Mouse (Mus musculus): ENCODE measurements around the gene Tescl. TPM values are rescaled to one million over a fixed set of nuclear protein-coding genes. Genes with fewer than 3 reads are reported as not detected.
A peak's percentile ranks its signal among the peaks of the same experiment; 100 is the strongest.

Gene Tescl
- total RNA-seq, 2 experiments from 2014 or later = 0.73 to 1.3 TPM

DNA sequence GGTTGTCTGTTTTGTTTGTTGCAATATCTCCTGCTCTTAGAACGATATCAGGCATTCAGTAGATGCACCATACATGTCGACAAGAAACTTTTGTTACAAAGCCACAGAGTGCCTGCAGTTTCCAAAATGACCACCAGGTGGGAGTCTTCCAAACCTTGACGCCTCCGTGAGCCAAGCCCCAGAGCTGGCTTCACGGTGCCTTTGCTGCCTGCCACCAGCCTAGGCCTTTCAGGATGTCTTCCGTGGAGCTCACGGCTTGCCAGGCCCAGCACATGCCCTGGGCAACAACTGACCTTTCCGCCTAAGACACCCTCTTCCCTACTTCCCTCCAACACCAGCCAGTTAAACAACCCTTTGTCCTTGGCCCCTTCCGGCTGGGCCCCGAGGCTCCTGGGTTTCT, 31.1 kb upstream of the Tescl start:
- DNase-seq (ENCODE audit: low spot score in 2 of 2) = peak; percentile 79 to 85

DNA sequence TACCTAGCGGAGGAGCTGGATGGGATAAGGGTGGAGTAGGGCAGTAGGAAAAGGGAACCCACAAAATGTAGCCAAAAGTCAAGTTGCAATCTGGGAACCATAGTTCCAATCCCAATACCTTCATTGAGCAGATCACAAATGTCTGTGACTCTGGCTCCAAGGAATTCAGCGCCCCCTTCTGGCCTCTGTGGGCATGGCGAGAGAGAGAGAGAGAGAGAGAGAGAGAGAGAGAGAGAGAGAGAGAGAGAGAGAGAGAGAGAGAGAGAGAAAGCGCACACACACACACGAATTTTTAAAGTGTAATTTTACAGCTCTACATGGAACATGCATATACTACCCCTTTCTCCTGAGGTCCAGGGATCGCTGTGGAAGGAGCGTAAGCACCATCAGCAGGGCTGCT, 29.5 kb upstream of the Tescl start:
- DNase-seq (ENCODE audit: low spot score in 2 of 2) = peak in 1 of 2 experiments; percentile 34

DNA sequence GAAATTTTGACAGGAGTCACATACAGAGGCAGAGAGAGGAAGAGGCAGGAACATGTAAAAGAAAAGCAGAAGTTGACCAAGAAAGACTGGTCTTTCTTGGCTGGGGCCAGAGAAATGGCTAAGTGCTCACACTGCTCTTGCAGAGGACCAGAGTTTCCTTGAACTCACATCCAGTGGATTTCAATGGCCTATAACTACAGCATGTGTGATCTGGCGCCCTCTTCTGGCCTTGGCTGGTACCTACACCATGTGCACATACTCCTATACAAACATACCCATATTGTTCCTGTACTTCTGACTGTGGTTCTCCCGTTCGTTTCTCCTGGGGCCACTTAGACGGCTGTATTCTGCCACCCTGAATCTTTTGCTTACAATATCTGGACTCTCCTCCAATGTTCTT, 27.3 kb upstream of the Tescl start:
- no peak for DNase-seq (ENCODE audit: low spot score in 2 of 2)

GRCm38 (mm10) chr7:24359269-24359668, 25.5 kb upstream of the Tescl start:
- no peak for DNase-seq (ENCODE audit: low spot score in 2 of 2)

GRCm38 (mm10) chr7:24357899-24358298, 24.2 kb upstream of the Tescl start:
- no peak for DNase-seq (ENCODE audit: low spot score in 2 of 2)

DNA sequence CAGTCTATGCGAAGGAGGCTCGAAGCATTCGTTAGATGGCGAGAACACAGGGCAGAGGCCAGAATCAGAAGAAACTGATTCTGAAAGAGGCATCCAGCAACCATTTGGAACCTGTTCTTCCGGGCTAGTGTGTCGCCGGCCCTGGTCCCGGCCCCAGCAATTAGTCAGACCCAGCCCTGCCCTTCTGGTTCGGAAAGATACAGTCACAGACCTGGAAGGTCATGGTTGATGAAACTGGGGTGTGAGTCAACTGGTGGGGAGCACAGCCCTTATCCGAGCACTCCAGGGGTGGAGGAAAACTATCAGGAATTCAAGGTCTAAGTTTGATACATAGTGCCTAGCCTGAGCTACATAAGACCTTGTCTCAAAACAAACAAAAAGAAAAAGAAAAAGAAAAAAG, 22.3 kb upstream of the Tescl start:
- DNase-seq (ENCODE audit: low spot score in 2 of 2) = peak in 1 of 2 experiments; percentile 38

GRCm38 (mm10) chr7:24355646-24356045, 21.9 kb upstream of the Tescl start:
- no peak for DNase-seq (ENCODE audit: low spot score in 2 of 2)

GRCm38 (mm10) chr7:24348896-24349295, 15.2 kb upstream of the Tescl start, which contains the start of gene Lypd5:
TSS of gene Lypd5 (plus strand) at chr7:24349196.
- DNase-seq (ENCODE audit: low spot score in 2 of 2) = no peak

- no peak for DNase-seq (ENCODE audit: low spot score in 2 of 2)
Observed at GRCm38 (mm10) chr7:24346444-24346843, 12.7 kb upstream of the Tescl start.

DNA sequence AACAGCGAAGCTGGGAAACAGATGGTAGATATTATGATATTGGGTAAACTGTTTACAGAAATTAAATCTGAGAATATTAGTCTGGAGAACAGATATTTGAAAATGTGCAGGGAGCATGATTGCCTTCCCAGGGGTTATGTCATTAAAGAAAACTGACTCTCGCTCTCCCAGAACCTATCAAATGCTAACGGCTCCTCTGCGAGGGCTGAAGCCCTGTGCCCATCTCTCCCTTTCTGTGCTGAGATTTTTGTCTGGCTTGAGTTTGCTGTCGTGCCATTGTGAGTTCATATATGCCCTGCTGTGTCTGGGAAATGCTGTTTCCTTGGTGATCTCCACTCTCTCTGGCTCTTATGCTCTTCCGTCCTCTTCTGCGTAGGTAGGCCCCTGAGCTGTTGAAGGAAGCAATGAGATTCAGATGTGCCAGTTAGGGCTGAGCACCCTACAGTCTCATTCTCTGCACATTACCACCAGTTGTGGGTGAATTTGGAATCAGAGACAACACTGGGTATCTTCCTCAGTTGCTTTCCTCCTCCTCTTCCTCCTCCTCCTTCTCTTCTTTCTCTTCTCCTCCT, 10.1 kb upstream of the Tescl start:
- DNase-seq (ENCODE audit: low spot score in 2 of 2) = no peak

- DNase-seq (ENCODE audit: low spot score in 2 of 2) = no peak
Observed at GRCm38 (mm10) chr7:24338241-24338640, 4.5 kb upstream of the Tescl start.

GRCm38 (mm10) chr7:24335699-24336309, 2.1 kb upstream of the Tescl start:
- peak; percentile 56 to 76 for DNase-seq (ENCODE audit: low spot score in 2 of 2)

GRCm38 (mm10) chr7:24327281-24327975, 6.3 kb downstream of the Tescl start:
- DNase-seq (ENCODE audit: low spot score in 2 of 2) = no peak

DNA sequence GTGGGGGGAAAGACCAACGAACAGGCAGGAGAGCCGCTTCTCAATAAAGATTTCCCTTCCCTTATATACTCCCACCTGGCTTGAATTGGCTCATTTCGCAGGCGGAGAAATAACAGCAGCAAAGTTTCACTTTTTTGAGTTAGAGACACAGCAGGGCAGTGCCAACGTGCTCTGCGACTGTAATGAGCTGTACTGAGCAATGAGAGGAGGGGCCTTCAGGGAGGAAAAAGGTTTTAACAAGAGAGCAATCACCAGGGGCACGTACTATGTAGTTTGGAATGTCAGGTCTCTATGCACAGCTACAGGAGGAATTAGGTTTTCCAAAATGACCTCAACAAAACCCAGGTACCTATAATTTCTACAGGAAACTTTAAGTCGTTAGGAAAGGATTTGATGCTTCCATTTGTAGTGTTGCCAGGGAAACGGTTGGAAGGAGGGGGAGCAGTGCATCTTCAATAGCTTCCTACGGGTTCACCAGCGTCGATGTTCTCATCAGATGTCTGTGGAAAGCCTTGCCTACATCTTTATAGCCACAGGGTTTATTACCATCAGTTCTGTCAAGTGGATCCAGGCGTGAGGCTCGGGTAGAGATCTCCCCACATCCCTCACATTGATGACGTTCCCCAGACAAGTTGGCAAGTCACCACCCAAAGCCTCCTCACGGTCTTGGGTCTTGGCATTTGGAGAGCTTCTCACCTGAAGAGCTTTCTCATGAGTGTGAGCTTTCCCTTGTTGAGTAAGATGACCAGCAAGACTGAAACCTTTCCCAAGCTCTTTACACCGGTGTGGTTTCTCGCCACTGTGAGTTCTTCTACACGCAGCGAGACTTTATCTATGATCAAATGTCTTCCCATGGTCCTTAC, 7.2 kb downstream of the Tescl start:
- DNase-seq (ENCODE audit: low spot score in 2 of 2) = no peak

DNA sequence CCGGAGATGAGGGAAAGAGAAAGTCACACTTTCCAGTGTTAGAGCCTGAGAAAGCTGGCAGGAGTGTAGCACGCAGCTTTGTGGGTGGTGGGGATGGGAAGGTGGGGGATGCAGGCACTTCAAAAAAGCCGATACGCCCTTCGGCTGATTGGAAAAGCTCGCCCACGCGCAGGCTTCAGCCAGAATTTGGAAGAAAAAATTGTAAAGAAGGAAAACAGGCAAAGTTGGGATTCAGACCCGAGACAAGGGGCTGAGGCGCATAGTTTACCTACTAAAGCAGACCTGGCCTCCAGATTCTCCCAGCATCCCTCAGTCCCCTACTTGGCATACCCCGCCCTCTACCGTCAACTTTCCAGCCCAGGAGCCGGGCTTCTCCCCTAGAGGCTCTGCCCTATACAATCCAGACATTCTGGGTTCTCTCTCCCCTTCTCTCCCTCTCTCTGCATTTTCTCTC, 8.0 kb downstream of the Tescl start:
- DNase-seq (ENCODE audit: low spot score in 2 of 2) = no peak

DNA sequence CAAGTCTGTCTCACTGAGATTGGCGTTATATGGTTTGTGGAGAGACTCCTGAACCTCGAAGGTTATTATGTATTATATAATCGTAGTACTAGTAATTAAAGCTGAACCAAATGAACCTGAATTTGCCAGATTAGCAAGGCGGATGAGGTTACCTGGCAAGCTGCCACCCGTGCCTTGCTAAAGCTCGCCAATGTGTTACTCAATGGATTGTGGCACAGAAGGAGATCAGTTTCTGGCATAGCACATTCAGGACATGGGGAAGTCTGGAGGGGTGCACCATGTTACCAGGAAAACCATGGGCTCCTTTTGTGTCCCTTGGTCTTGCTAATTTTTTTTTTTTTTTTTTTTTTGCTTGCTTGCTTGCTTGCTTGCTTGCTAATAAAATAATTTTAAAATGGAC, 8.5 kb downstream of the Tescl start:
- DNase-seq (ENCODE audit: low spot score in 2 of 2) = peak in 1 of 2 experiments; percentile 26

DNA sequence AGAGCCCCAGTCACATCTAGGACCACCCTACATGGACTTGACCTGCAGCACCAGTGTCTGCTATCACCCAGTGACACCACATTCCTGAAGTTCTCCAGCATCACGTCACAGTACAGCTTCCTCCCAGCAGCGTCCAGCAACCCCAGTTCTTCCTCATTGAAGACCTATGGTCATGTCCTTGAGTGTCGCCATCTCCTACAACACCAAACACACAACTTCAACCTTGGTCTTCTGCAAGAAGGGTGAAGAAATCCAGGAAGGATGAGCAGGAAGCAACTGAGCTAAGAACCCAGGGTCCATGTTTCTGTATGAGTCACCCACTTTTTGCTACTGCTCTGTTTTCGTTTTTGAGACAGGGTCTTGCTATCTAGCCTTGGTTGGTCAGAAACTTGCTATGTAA, 11.1 kb downstream of the Tescl start:
- no peak for DNase-seq (ENCODE audit: low spot score in 2 of 2)

DNA sequence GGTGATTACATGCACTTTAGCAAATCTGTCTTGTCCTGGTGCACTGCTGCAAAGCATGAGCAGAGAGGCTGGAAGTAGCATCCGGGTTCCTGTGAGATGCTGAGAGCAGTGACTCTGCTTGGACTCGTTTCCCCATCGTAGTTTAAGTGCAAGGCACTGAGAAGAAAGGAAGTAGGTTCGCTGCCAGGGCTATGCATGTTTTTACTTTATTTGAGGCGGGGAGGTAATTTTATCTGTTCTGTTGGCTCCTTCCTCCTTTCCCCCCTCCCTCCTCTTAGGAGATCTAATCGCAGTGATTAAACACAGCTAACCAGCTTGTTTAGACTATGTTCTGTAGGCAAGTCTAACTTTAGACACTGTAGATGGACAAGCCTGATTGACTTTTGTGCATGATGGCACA, 14.8 kb downstream of the Tescl start:
- no peak for DNase-seq (ENCODE audit: low spot score in 2 of 2)

- peak; percentile 88 to 90 for DNase-seq (ENCODE audit: low spot score in 2 of 2)
Observed at GRCm38 (mm10) chr7:24316567-24317092, 17.1 kb downstream of the Tescl start, which contains the start of gene Zfp94. TSS of gene Zfp94 (minus strand) at chr7:24316666.

DNA sequence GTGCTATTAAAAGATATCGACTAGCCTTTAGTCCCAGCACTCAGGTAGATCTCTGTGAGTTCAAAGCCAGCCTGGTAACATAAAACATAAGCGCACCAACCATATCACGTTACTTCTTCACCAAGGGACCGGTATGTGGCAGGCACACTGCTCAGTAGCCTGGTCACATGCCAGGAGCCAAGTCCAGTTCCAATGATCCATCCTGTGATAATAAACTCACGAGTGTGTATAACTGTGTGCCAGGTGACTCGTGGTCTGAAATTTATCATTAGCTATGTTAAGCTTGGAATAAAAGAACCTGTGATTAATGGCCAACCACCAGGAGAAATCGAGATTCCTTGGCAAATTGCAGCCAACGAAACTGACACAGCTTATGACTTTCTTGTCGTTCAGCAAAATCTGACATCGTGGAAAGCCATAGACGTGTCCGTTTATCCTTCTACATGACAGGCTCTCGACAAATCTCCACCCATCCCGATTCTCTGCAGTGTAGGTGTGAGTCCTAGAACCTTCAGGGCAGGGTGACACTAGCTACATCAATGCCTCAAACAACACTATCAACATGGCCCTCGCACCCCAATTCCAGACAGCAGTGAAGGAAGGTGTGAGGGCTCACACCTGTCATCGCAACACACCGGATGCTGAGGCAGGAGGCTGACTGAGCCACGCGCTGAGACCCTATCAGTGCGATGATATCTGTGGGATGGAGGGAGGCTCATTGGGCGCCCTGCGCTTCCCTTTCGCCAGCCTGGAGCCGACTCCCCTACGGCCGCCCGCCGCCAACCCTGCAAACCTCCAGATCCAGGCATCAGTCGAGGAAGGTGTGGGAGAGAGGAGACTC, 17.8 kb downstream of the Tescl start:
- DNase-seq (ENCODE audit: low spot score in 2 of 2) = no peak

Measured in adrenal gland, adult 18-20 months (tissue).